Mouse (Mus musculus) ES-Bruce4 (cell line): ENCODE measurements around the gene Dpf3.

Source experiments
- CTCF ChIP-seq: IDR thresholded peaks from one replicate; pipeline ENCODE4 v1.8.1; 2011; ENCODE audit warnings: low read depth, low read length
- EP300 ChIP-seq: IDR thresholded peaks from 2 replicates; pipeline ENCODE4 v1.6.1; 2011; ENCODE audit warnings: low read depth, low read length; ENCODE audit not compliant: insufficient read depth
- POLR2A ChIP-seq: IDR thresholded peaks from one replicate; pipeline ENCODE4 v1.8.1; 2011; ENCODE audit warnings: low read length; ENCODE audit not compliant: insufficient read depth

DNA sequence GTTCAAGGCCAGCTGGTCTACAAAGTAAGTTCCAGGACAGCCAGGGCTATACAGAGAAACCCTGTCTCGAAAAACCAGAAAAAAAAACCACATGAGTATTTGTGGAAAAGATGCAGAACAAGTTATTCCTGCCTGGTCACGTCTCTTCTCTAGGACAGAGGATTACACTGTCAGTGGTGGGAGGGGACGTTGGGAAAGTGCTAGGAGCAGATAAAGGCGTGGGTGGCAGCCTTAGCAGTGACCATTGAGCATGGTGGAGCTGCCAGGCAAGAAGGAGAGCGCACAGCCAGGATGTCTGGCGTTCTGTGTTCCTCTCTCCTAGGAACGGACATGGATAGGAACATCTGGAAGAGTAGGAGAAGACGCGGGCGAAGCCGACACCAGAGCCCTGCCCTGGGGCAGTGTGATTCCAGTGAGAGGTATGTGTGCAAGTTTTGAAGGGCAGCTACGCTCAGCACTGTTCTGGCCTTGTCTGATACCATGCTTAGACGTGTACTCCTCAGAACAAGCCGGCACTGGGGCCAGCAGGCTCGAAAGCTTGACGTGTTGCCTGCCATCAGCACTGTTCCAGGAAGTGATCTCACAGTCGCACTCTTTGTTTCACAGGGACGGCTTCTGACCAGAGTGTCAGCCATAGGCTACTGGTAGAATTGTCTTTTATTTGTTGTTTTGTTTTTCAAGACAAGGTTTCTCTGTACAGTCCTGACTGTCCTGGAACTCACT, 38.5 kb upstream of the Dpf3 start:
- TF ChIP-seq POLR2A: no peak
- no peak for TF ChIP-seq CTCF
- TF ChIP-seq EP300: no peak
